Mouse (Mus musculus): ENCODE results near the gene Zfp446.
"Not testable (repeated sequence)": the region's sequence is repeated elsewhere in the genome, so short reads cannot be mapped to it uniquely, and the experiment has no call there.

Gene Zfp446

DNA sequence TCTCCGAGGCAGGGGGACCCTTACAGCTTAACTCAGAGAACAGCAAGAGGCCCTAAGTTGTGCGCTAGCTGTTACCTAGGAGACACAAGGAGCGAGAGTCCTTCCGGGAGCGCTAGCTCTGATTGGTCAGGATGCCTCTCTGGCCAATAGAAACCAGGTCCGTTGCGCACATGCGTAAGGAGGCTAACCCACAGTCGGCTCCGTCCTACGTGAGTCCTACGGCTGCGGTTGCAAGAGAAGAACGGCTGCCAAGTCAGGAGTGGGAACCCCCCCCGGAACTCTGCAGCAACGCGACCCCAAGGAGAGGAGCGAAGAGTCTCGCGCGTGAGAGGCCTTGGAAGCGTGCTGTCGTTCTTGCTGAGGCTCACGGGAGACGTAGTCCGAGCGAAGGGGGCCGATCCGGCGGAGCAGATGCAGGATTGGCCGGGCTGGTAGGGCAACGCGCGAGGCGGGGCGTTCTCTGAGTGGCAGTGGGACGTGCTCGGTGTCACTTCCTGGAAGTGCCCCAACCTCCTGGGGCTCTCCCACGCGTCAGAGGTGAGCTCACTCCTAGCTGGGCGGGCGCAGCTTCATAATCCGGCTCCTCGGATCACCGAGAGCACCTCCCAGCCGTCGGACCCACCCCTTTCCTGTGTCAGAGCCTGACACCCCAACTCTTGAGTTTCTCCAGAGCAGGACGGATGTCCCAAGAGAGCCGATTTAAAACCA is at the start of gene Zfp446:
Gene Zfp446, plus strand, starts transcription at position 167 of the 708 bp plus-strand sequence.
- Histone ChIP-seq H3K4me3 (replicated peaks; ENCODE audit: low read length) (peak within 1 kb of the TSS; percentile 92), H3K27me3 (ENCODE audit: insufficient read depth, low read length) (no peaks in the 10 kb centered on the region), H3K36me3 (ENCODE audit: insufficient read depth, low read length) (peaks cover 31% of the 10 kb centered on the region), H3K4me1 (replicated peaks; ENCODE audit: low read depth, low read length) (peaks cover 64% of the 10 kb centered on the region), H3K9me3 (ENCODE audit: low read length) (no peaks in the 10 kb centered on the region)
- TF ChIP-seq CTCF (conservative IDR thresholded peaks at IDR 0.05; ENCODE audit: low read length) (no peak), NANOG (IDR thresholded peaks at IDR 0.05; ENCODE audit: borderline replicate concordance, low read length) (no peak), POU5F1 (IDR thresholded peaks at IDR 0.05; ENCODE audit: borderline replicate concordance, low read length) (no peak)

DNA sequence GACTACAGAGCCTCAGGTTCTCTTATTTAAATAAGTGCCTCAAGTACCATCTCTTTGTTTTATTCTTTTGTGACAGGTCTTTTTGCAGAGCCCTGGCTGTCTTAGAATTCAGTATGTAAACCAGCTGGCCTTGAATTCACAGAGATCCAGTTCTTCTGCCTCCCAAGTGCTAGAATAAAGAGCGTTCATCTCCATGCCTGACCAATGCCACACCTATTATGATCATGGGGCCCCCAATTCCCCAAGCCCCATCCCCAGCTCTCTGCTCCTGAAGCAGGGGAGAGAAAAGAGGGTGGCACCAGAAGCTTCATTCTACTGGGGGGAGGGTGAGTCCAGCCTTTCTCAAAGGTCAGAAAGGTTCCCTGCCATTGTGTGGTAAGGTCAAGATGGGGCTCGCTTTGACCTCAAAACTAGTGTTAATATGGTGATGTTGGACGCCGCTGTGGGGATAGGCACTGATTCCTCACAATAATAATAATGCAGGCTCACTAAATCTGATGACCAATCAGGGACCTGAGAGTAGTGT is 44.0 kb upstream of the Zfp446 start:
- no peak overlapping the region for H3K4me3 ChIP-seq (replicated peaks; ENCODE audit: low read length)
- H3K27me3 ChIP-seq (ENCODE audit: insufficient read depth, low read length) = peaks cover 17% of the 10 kb centered on the region
- no peaks in the 10 kb centered on the region for H3K9me3 ChIP-seq (ENCODE audit: low read length)
- H3K36me3 ChIP-seq (ENCODE audit: insufficient read depth, low read length) = 0 out of 2 replicates have a peak, but pooled peaks cover 4% of the 10 kb centered on the region
- peaks cover 39% of the 10 kb centered on the region for H3K4me1 ChIP-seq (replicated peaks; ENCODE audit: low read depth, low read length)
- no peak for TF ChIP-seq CTCF (conservative IDR thresholded peaks at IDR 0.05; ENCODE audit: low read length)
- no peak for TF ChIP-seq POU5F1 (IDR thresholded peaks at IDR 0.05; ENCODE audit: borderline replicate concordance, low read length)
- no peak for TF ChIP-seq NANOG (IDR thresholded peaks at IDR 0.05; ENCODE audit: borderline replicate concordance, low read length)

DNA sequence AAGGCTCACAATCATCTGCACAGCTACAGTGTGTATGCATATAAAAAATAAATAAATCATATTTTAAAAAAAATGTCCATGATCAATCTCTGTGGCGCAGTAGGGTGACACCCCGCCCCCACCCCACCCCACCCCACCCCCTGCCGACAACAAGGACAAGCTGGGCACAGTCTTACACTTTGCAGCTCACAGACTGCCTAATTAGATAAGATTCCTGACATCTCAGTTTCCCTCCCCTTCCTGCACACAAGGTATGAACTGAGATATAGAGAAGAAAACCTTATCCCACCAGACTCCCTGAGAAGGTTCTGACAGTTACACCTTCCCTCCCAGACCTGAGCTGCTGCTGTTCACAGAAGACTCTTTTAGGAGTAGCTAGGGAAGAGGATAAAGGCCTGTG is 42.8 kb upstream of the Zfp446 start:
- Histone ChIP-seq H3K9me3 (ENCODE audit: low read length) (no peaks in the 10 kb centered on the region), H3K4me3 (replicated peaks; ENCODE audit: low read length) (no peak overlapping the region)
- no peak for TF ChIP-seq NANOG (IDR thresholded peaks at IDR 0.05; ENCODE audit: borderline replicate concordance, low read length)
- TF ChIP-seq CTCF (conservative IDR thresholded peaks at IDR 0.05; ENCODE audit: low read length) = no peak
- TF ChIP-seq POU5F1 (IDR thresholded peaks at IDR 0.05; ENCODE audit: borderline replicate concordance, low read length) = no peak

DNA sequence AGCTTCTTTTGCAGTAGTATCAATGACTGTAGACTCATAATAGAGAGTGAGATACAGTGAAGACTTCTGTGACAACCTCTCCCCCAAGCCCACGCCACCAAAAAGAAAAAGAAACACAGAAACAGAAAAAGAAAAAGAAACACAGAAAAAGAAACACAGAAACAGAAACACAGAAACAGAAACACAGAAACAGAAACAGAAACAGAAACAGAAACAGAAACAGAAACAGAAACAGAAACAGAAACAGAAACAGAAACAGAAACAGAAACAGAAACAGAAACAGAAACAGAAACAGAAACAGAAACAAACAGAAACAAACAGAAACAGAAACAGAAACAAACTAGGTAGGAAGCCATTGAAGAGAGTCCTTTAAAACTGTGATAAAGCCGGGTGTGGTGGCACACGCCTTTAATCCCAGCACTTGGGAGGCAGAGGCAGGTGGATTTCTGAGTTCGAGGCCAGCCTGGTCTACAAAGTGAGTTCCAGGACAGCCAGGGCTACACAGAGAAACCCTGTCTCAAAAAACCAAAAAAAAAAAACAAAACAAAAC is 40.3 kb upstream of the Zfp446 start:
- H3K27me3 ChIP-seq (ENCODE audit: insufficient read depth, low read length); H3K9me3 ChIP-seq (ENCODE audit: low read length); H3K4me3 ChIP-seq (replicated peaks; ENCODE audit: low read length); H3K36me3 ChIP-seq (ENCODE audit: insufficient read depth, low read length): not testable (repeated sequence)
- H3K4me1 ChIP-seq (replicated peaks; ENCODE audit: low read depth, low read length) = peaks cover 31% of the 10 kb centered on the region

More for the DNA sequence above, 42.8 kb upstream of the Zfp446 start:
- Histone ChIP-seq H3K4me1 (replicated peaks; ENCODE audit: low read depth, low read length) (peaks cover 27% of the 10 kb centered on the region), H3K27me3 (ENCODE audit: insufficient read depth, low read length) (peaks cover 5% of the 10 kb centered on the region), H3K36me3 (ENCODE audit: insufficient read depth, low read length) (0 out of 2 replicates have a peak, but pooled peaks cover under 1% of the 10 kb centered on the region)

DNA sequence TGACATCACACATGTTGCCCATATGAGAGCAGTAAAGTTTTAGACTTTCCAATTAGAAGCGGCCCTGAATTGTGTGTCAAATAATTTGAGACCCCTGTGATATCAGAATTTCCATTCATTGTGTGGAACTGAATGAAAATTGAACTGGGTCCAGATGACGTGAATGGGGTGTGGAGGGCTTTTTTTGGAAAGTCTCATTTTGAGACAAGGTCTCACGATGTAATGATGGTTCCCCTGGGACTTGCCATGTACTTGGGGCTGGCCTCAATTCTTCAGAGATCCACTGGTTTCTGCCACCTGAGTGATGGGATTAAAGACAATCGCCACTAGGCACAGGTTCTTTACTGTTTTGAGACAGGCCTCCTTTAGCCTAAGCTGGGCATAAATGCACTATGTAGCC is 37.0 kb upstream of the Zfp446 start:
- H3K4me3 ChIP-seq (replicated peaks; ENCODE audit: low read length) = no peak overlapping the region
- no peaks in the 10 kb centered on the region for H3K9me3 ChIP-seq (ENCODE audit: low read length)
- H3K36me3 ChIP-seq (ENCODE audit: insufficient read depth, low read length) = no peaks in the 10 kb centered on the region
- peaks cover 9% of the 10 kb centered on the region; the same call in 1 of the 2 replicates for H3K4me1 ChIP-seq (replicated peaks; ENCODE audit: low read depth, low read length)
- no peaks in the 10 kb centered on the region for H3K27me3 ChIP-seq (ENCODE audit: insufficient read depth, low read length)
- TF ChIP-seq POU5F1 (IDR thresholded peaks at IDR 0.05; ENCODE audit: borderline replicate concordance, low read length) (no peak), NANOG (IDR thresholded peaks at IDR 0.05; ENCODE audit: borderline replicate concordance, low read length) (no peak), CTCF (conservative IDR thresholded peaks at IDR 0.05; ENCODE audit: low read length) (no peak)

DNA sequence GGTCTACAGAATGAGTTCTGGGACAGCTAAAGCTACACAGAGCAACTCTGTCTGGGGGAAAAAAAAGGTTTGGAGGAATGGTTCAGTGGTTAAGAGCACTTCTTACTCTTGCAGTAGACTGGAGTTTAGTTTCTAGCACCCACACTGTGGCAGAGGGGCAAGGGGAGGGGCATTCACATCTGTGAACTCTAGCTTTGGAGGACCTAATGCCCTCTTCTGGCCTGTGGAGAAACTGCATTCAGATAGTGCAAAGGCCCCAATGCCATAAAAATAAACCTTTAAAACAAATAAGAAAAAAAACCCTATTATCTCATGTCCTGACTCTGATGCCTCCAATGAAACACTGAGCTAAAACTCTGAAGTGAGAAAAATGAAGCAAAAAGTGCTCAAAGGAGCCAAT is 34.2 kb upstream of the Zfp446 start:
- peak; percentile 81 for TF ChIP-seq CTCF (conservative IDR thresholded peaks at IDR 0.05; ENCODE audit: low read length)
- no peak for TF ChIP-seq POU5F1 (IDR thresholded peaks at IDR 0.05; ENCODE audit: borderline replicate concordance, low read length)
- Histone ChIP-seq H3K27me3 (ENCODE audit: insufficient read depth, low read length) (no peaks in the 10 kb centered on the region), H3K4me1 (replicated peaks; ENCODE audit: low read depth, low read length) (peaks cover 9% of the 10 kb centered on the region), H3K36me3 (ENCODE audit: insufficient read depth, low read length) (no peaks in the 10 kb centered on the region), H3K9me3 (ENCODE audit: low read length) (no peaks in the 10 kb centered on the region), H3K4me3 (replicated peaks; ENCODE audit: low read length) (no peak overlapping the region)

DNA sequence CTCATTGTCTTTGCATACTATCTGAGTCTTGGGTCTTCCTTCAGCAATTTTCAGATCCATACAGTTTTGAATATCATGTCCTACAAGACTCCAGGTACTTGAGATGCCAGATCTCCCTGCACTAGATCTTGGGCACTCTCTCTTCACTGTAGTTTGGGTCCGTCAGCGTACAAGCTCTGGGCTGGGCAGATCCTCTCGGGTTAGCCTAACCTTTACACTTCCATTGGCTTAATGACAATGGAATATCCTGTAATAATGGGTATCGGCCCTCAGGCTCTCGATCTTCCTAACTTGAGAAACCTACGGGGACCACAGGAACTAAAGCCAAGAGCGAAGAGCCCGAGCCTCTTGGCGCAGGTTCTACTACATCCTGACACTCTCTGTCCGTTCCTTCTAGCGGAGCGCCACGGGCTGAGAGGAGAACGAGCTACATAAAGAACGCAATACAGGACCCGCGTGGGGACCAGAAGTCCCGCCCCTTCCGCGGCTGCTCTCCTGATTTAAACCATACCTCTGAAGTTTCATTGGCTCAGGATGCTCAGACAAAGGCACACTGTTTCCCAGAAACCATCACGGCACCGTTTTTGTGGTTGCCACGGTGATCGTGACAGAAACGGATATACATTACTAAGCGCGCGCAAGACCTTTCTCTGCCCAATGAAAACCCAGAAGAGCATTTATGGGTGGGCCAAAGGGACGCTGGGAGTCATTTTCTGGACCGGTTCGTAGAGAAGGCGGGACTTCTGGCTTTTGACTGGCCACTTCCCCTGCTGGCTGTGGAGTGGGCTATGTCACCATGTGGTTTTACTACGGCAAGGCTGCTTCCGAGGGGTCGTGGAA is 28.4 kb upstream of the Zfp446 start:
- no peak for TF ChIP-seq NANOG (IDR thresholded peaks at IDR 0.05; ENCODE audit: borderline replicate concordance, low read length)
- no peak for TF ChIP-seq POU5F1 (IDR thresholded peaks at IDR 0.05; ENCODE audit: borderline replicate concordance, low read length)
- no peak for TF ChIP-seq CTCF (conservative IDR thresholded peaks at IDR 0.05; ENCODE audit: low read length)

DNA sequence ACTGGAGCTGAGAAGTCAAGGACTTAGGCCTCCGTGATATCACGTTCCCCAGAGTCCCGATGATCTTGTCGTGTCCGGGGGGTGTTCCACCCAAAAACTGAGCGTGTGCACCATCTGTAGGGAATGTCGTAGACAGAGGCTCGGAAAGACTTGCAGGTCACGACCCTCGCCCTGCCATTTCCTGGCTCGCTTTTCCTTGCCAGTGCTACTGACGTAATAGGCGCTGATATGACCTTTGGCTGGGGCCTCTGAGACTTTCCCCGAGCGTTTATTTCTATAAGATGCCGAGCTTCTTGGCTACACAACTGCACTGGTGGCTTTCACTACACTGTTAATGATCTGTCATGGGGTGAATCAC is 27.8 kb upstream of the Zfp446 start:
- Histone ChIP-seq H3K9me3 (ENCODE audit: low read length) (no peaks in the 10 kb centered on the region), H3K36me3 (ENCODE audit: insufficient read depth, low read length) (no peaks in the 10 kb centered on the region), H3K27me3 (ENCODE audit: insufficient read depth, low read length) (no peaks in the 10 kb centered on the region), H3K4me1 (replicated peaks; ENCODE audit: low read depth, low read length) (peaks cover 25% of the 10 kb centered on the region), H3K4me3 (replicated peaks; ENCODE audit: low read length) (peak overlapping the region; percentile 84)
- TF ChIP-seq POU5F1 (IDR thresholded peaks at IDR 0.05; ENCODE audit: borderline replicate concordance, low read length) = no peak
- no peak for TF ChIP-seq NANOG (IDR thresholded peaks at IDR 0.05; ENCODE audit: borderline replicate concordance, low read length)
- TF ChIP-seq CTCF (conservative IDR thresholded peaks at IDR 0.05; ENCODE audit: low read length) = no peak

More for the DNA sequence above, 28.4 kb upstream of the Zfp446 start:
- Histone ChIP-seq H3K27me3 (ENCODE audit: insufficient read depth, low read length) (no peaks in the 10 kb centered on the region), H3K4me3 (replicated peaks; ENCODE audit: low read length) (peak overlapping the region; percentile 84), H3K9me3 (ENCODE audit: low read length) (no peaks in the 10 kb centered on the region), H3K36me3 (ENCODE audit: insufficient read depth, low read length) (no peaks in the 10 kb centered on the region), H3K4me1 (replicated peaks; ENCODE audit: low read depth, low read length) (peaks cover 23% of the 10 kb centered on the region)

Measured in E14TG2a.4 (cell line).